Mouse (Mus musculus) embryonic facial prominence, embryonic 15.5 days (tissue): ENCODE measurements around the gene Zcchc4. TPM values are rescaled to one million over a fixed set of nuclear protein-coding genes. Genes with fewer than 3 reads are reported as not detected.

ENCODE experiments used
- ATAC-seq: fragments of 200-750 bp; cut with Nextera tagmentation; 2 replicates; pipeline ENCODE4 v1.8.0; 2017; ENCODE audit warnings: low read depth, moderate TSS enrichment; ENCODE audit not compliant: insufficient number of reproducible peaks, low FRiP score, low TSS enrichment
- H3K27ac ChIP-seq: fragments of 300-500 bp; sonication (generic); replicated peaks from 2 replicates; pipeline ENCODE4 v1.5.1; 2015; ENCODE audit warnings: mild to moderate bottlenecking, inconsistent platforms
- H3K27me3 ChIP-seq: fragments of 300-500 bp; sonication (generic); 2 replicates; pipeline ENCODE4 v1.6.1; 2015; ENCODE audit warnings: inconsistent platforms
- H3K36me3 ChIP-seq: fragments of 300-500 bp; sonication (generic); 2 replicates; pipeline ENCODE4 v1.6.1; 2015; ENCODE audit warnings: mild to moderate bottlenecking, inconsistent platforms
- H3K4me1 ChIP-seq: fragments of 300-500 bp; sonication (generic); 2 replicates; pipeline ENCODE4 v1.6.1; 2015; ENCODE audit warnings: inconsistent platforms
- H3K4me2 ChIP-seq: fragments of 300-500 bp; sonication (generic); replicated peaks from 2 replicates; pipeline ENCODE4 v1.6.1; 2015; ENCODE audit warnings: mild to moderate bottlenecking, inconsistent platforms
- H3K4me3 ChIP-seq: fragments of 300-500 bp; sonication (generic); replicated peaks from 2 replicates; pipeline ENCODE4 v1.5.1; 2015; ENCODE audit warnings: mild to moderate bottlenecking, inconsistent platforms
- H3K9ac ChIP-seq: fragments of 300-500 bp; sonication (generic); 2 replicates; pipeline ENCODE4 v1.6.1; 2015; ENCODE audit warnings: inconsistent platforms
- H3K9me3 ChIP-seq: fragments of 300-500 bp; sonication (generic); replicated peaks from 2 replicates; pipeline ENCODE4 v1.6.1; 2016; ENCODE audit warnings: inconsistent platforms
- WGBS: fragments of 180-500 bp; shearing (Covaris S2); methylation state at CpG from one replicate; pipeline ENCODE4 v1.1.7; 2015; 5-methylcytosine and 5-hydroxymethylcytosine counted together
- polyA plus RNA-seq: library from polyadenylated mRNA; unstranded; fragments of >200 nt; fragmentation: Nextera tagmentation; extraction: Ambion mirVana; gene quantifications from 2 replicates; pipeline ENCODE4 v1.2.1, GENCODE M21; 2015

The Zcchc4 gene
- polyA plus RNA-seq, 1 experiment from 2014 or later = 17.4 TPM

GRCm38 (mm10) chr5:52799274-52799985, 24.2 kb downstream of the Zcchc4 start:
- 90% methylated on average over 12 of the region's 12 CpGs for WGBS
- H3K4me3 ChIP-seq = no peak overlapping the region
- no peaks in the 10 kb centered on the region for H3K27me3 ChIP-seq
- no peak overlapping the region for H3K27ac ChIP-seq
- no peak overlapping the region for H3K4me2 ChIP-seq
- no peaks in the 10 kb centered on the region for H3K9me3 ChIP-seq
- no peaks in the 10 kb centered on the region for H3K4me1 ChIP-seq
- H3K36me3 ChIP-seq = peaks cover 26% of the 10 kb centered on the region
- no peak for ATAC-seq
- H3K9ac ChIP-seq = no peak overlapping the region

- H3K4me3 ChIP-seq = no peak overlapping the region
- H3K9me3 ChIP-seq = no peaks in the 10 kb centered on the region
- H3K4me1 ChIP-seq = no peaks in the 10 kb centered on the region
- H3K27ac ChIP-seq = no peak overlapping the region
- no peak overlapping the region for H3K4me2 ChIP-seq
- H3K36me3 ChIP-seq = peaks cover 3% of the 10 kb centered on the region; the same call in 1 of the 2 replicates
- no peak for ATAC-seq
- WGBS = 79% methylated on average over 4 of the region's 4 CpGs
- no peak overlapping the region for H3K9ac ChIP-seq
- H3K27me3 ChIP-seq = no peaks in the 10 kb centered on the region
Measured at GRCm38 (mm10) chr5:52805801-52806200, 30.6 kb downstream of the Zcchc4 start.

- H3K4me3 ChIP-seq = no peak overlapping the region
- no peak overlapping the region for H3K4me2 ChIP-seq
- H3K27me3 ChIP-seq = no peaks in the 10 kb centered on the region
- no peak for ATAC-seq
- no peak overlapping the region for H3K27ac ChIP-seq
- no peaks in the 10 kb centered on the region for H3K4me1 ChIP-seq
- H3K9me3 ChIP-seq = no peaks in the 10 kb centered on the region
- peaks cover 3% of the 10 kb centered on the region; the same call in 1 of the 2 replicates for H3K36me3 ChIP-seq
- no peak overlapping the region for H3K9ac ChIP-seq
- 52% methylated on average over 8 of the region's 8 CpGs for WGBS
Measured at GRCm38 (mm10) chr5:52806349-52806748, 31.1 kb downstream of the Zcchc4 start.

- Histone ChIP-seq H3K27me3 (no peaks in the 10 kb centered on the region), H3K4me1 (no peaks in the 10 kb centered on the region), H3K4me3 (no peak overlapping the region), H3K9me3 (no peaks in the 10 kb centered on the region), H3K9ac (no peak overlapping the region), H3K27ac (no peak overlapping the region), H3K36me3 (peaks cover 3% of the 10 kb centered on the region; the same call in 1 of the 2 replicates), H3K4me2 (no peak overlapping the region)
- ATAC-seq = no peak
- WGBS = 63% methylated on average over 7 of the region's 7 CpGs
Measured at GRCm38 (mm10) chr5:52807030-52807429, 31.8 kb downstream of the Zcchc4 start.

GRCm38 (mm10) chr5:52810446-52810845, 35.2 kb downstream of the Zcchc4 start:
- Histone ChIP-seq H3K9ac (no peak overlapping the region), H3K4me1 (no peaks in the 10 kb centered on the region), H3K27me3 (no peaks in the 10 kb centered on the region), H3K27ac (no peak overlapping the region), H3K4me2 (no peak overlapping the region), H3K36me3 (no peaks in the 10 kb centered on the region; the same call in 1 of the 2 replicates), H3K9me3 (no peaks in the 10 kb centered on the region), H3K4me3 (no peak overlapping the region)
- 94% methylated on average over 6 of the region's 6 CpGs for WGBS
- no peak for ATAC-seq

GRCm38 (mm10) chr5:52811056-52811455, 35.8 kb downstream of the Zcchc4 start:
- no peaks in the 10 kb centered on the region for H3K4me1 ChIP-seq
- H3K27ac ChIP-seq = no peak overlapping the region
- no peak overlapping the region for H3K4me2 ChIP-seq
- no peak overlapping the region for H3K4me3 ChIP-seq
- 91% methylated on average over 14 of the region's 14 CpGs for WGBS
- H3K36me3 ChIP-seq = no peaks in the 10 kb centered on the region; the same call in 1 of the 2 replicates
- ATAC-seq = no peak
- no peaks in the 10 kb centered on the region for H3K9me3 ChIP-seq
- no peak overlapping the region for H3K9ac ChIP-seq
- H3K27me3 ChIP-seq = no peaks in the 10 kb centered on the region

GRCm38 (mm10) chr5:52812456-52812855, 37.2 kb downstream of the Zcchc4 start:
- 82% methylated on average over 10 of the region's 10 CpGs for WGBS
- Histone ChIP-seq H3K36me3 (no peaks in the 10 kb centered on the region; the same call in 1 of the 2 replicates), H3K9ac (no peak overlapping the region), H3K4me1 (no peaks in the 10 kb centered on the region), H3K9me3 (no peaks in the 10 kb centered on the region), H3K27ac (no peak overlapping the region), H3K27me3 (no peaks in the 10 kb centered on the region), H3K4me3 (no peak overlapping the region), H3K4me2 (no peak overlapping the region)
- ATAC-seq = no peak

- Histone ChIP-seq H3K9ac (no peak overlapping the region), H3K36me3 (no peaks in the 10 kb centered on the region), H3K27me3 (no peaks in the 10 kb centered on the region), H3K4me1 (no peaks in the 10 kb centered on the region), H3K9me3 (no peaks in the 10 kb centered on the region), H3K27ac (no peak overlapping the region), H3K4me2 (no peak overlapping the region), H3K4me3 (no peak overlapping the region)
- ATAC-seq = no peak
- WGBS = 88% methylated on average over 7 of the region's 7 CpGs
Measured at GRCm38 (mm10) chr5:52813312-52813711, 38.1 kb downstream of the Zcchc4 start.

- H3K4me2 ChIP-seq = no peak overlapping the region
- no peaks in the 10 kb centered on the region for H3K9me3 ChIP-seq
- no peaks in the 10 kb centered on the region for H3K27me3 ChIP-seq
- no peak for ATAC-seq
- no peak overlapping the region for H3K4me3 ChIP-seq
- no peak overlapping the region for H3K9ac ChIP-seq
- H3K4me1 ChIP-seq = no peaks in the 10 kb centered on the region
- peaks cover 7% of the 10 kb centered on the region for H3K36me3 ChIP-seq
- WGBS = 91% methylated on average over 7 of the region's 7 CpGs
- H3K27ac ChIP-seq = no peak overlapping the region
Measured at GRCm38 (mm10) chr5:52818676-52819075, 43.5 kb downstream of the Zcchc4 start.

- peaks cover 7% of the 10 kb centered on the region for H3K36me3 ChIP-seq
- no peak overlapping the region for H3K27ac ChIP-seq
- H3K9me3 ChIP-seq = no peaks in the 10 kb centered on the region
- H3K9ac ChIP-seq = no peak overlapping the region
- H3K4me2 ChIP-seq = no peak overlapping the region
- no peaks in the 10 kb centered on the region for H3K27me3 ChIP-seq
- no peaks in the 10 kb centered on the region for H3K4me1 ChIP-seq
- no peak for ATAC-seq
- no peak overlapping the region for H3K4me3 ChIP-seq
- WGBS = 27% methylated on average over 3 of the region's 3 CpGs
Measured at GRCm38 (mm10) chr5:52821691-52822090, 46.5 kb downstream of the Zcchc4 start.

- WGBS = 85% methylated on average over 4 of the region's 4 CpGs
- H3K4me1 ChIP-seq = peaks cover 2% of the 10 kb centered on the region; the same call in 1 of the 2 replicates
- no peaks in the 10 kb centered on the region for H3K27me3 ChIP-seq
- H3K4me2 ChIP-seq = no peak overlapping the region
- H3K9me3 ChIP-seq = no peaks in the 10 kb centered on the region
- no peak for ATAC-seq
- H3K36me3 ChIP-seq = no peaks in the 10 kb centered on the region
- H3K4me3 ChIP-seq = no peak overlapping the region
- no peak overlapping the region for H3K27ac ChIP-seq
- H3K9ac ChIP-seq = no peak overlapping the region
Measured at GRCm38 (mm10) chr5:52827923-52828322, 52.7 kb downstream of the Zcchc4 start.

GRCm38 (mm10) chr5:52833005-52833404, 57.8 kb downstream of the Zcchc4 start:
- peak overlapping the region; percentile 62 for H3K4me2 ChIP-seq
- ATAC-seq = no peak
- no peak overlapping the region for H3K9ac ChIP-seq
- H3K27ac ChIP-seq = peak overlapping the region; percentile 95
- no peaks in the 10 kb centered on the region for H3K9me3 ChIP-seq
- H3K4me1 ChIP-seq = peaks cover 21% of the 10 kb centered on the region
- H3K36me3 ChIP-seq = peaks cover 10% of the 10 kb centered on the region; the same call in 1 of the 2 replicates
- no peaks in the 10 kb centered on the region for H3K27me3 ChIP-seq
- peak overlapping the region; percentile 86 for H3K4me3 ChIP-seq
